Mouse (Mus musculus) testis, adult 2 months (tissue): Measurements from ENCODE around the gene Zfp541.

ENCODE experiments used
- CTCF ChIP-seq: fragments of 200-500 bp; IDR thresholded peaks from 2 replicates; pipeline ENCODE4 v1.5.1; 2012; ENCODE audit warnings: low read depth, mild to moderate bottlenecking, inconsistent platforms, low read length, moderate library complexity; ENCODE audit not compliant: control insufficient read depth, insufficient read depth, insufficient replicate concordance
- POLR2A ChIP-seq: fragments of 200-500 bp; IDR thresholded peaks from 2 replicates; pipeline ENCODE4 v1.6.1; 2012; ENCODE audit warnings: low read depth, mild to moderate bottlenecking, inconsistent platforms, low read length, moderate library complexity; ENCODE audit not compliant: control insufficient read depth

DNA sequence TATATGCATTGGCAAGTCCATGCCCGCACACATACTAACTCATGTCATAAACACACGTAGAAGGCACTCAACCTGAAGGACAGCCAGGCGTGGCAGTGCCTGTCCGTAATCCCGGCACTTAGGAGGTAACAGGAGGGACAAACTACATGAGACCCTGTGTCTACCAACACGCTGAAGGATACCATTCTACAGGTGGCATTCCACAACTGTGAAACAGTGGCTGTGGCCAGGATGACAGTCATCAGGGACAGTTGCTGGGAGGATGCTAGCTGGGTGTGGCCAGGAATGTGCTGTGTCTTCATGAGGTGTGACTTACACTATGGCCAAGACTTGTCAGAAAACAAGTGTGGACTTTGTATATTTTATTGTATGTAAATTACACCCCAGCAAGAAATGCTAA, 24.6 kb upstream of the Zfp541 start:
- no peak for TF ChIP-seq CTCF
- TF ChIP-seq POLR2A, result no peak
